Mouse (Mus musculus) adipocyte (in vitro differentiated cells): ENCODE measurements around the gene Nlgn1.

ENCODE experiments used
- DNase-seq: peaks from one replicate; pipeline ENCODE4 v3.0.0-alpha.2; 2016; ENCODE audit warnings: low spot score

Nlgn1 gene

GRCm38 (mm10) chr3:26050769-26051168 lies 281.5 kb downstream of the Nlgn1 start:
- no peak for DNase-seq

GRCm38 (mm10) chr3:26042966-26043365 lies 289.3 kb downstream of the Nlgn1 start:
- DNase-seq, result no peak

GRCm38 (mm10) chr3:26039696-26040095 lies 292.6 kb downstream of the Nlgn1 start:
- no peak for DNase-seq

- DNase-seq, result no peak
Observed at GRCm38 (mm10) chr3:26026025-26026424, 306.2 kb downstream of the Nlgn1 start.

- DNase-seq, result no peak
Observed at GRCm38 (mm10) chr3:26023217-26023616, 309.0 kb downstream of the Nlgn1 start.

GRCm38 (mm10) chr3:26021632-26022184 lies 310.6 kb downstream of the Nlgn1 start:
- DNase-seq, result no peak

GRCm38 (mm10) chr3:26011310-26012078 lies 320.8 kb downstream of the Nlgn1 start:
- no peak for DNase-seq

GRCm38 (mm10) chr3:26002863-26003608 lies 329.2 kb downstream of the Nlgn1 start:
- no peak for DNase-seq

- no peak for DNase-seq
Observed at GRCm38 (mm10) chr3:26002367-26002766, 329.9 kb downstream of the Nlgn1 start.

- no peak for DNase-seq
Observed at GRCm38 (mm10) chr3:25967546-25967945, 364.7 kb downstream of the Nlgn1 start.

- no peak for DNase-seq
Observed at GRCm38 (mm10) chr3:25964237-25964636, 368.0 kb downstream of the Nlgn1 start.

GRCm38 (mm10) chr3:25963568-25963967 lies 368.7 kb downstream of the Nlgn1 start:
- DNase-seq, result no peak

GRCm38 (mm10) chr3:25916535-25916934 lies 415.7 kb downstream of the Nlgn1 start:
- DNase-seq, result no peak

- no peak for DNase-seq
Observed at GRCm38 (mm10) chr3:25914365-25915065, 417.7 kb downstream of the Nlgn1 start.

- no peak for DNase-seq
Observed at GRCm38 (mm10) chr3:25903140-25903809, 429.0 kb downstream of the Nlgn1 start.

GRCm38 (mm10) chr3:25897456-25897855 lies 434.8 kb downstream of the Nlgn1 start:
- no peak for DNase-seq

GRCm38 (mm10) chr3:25884797-25885196 lies 447.5 kb downstream of the Nlgn1 start:
- DNase-seq, result no peak

GRCm38 (mm10) chr3:25869161-25869560 lies 463.1 kb downstream of the Nlgn1 start:
- no peak for DNase-seq

GRCm38 (mm10) chr3:25858384-25858783 lies 473.9 kb downstream of the Nlgn1 start:
- DNase-seq, result no peak

- DNase-seq, result no peak
Observed at GRCm38 (mm10) chr3:25844686-25845462, 487.4 kb downstream of the Nlgn1 start.

- no peak for DNase-seq
Observed at GRCm38 (mm10) chr3:25830237-25830636, 502.0 kb downstream of the Nlgn1 start.
